Mouse (Mus musculus): ENCODE data around the gene Anapc2.
"Not testable (repeated sequence)": the region's sequence is repeated elsewhere in the genome, so short reads cannot be mapped to it uniquely, and the experiment has no call there.

Anapc2 gene

DNA sequence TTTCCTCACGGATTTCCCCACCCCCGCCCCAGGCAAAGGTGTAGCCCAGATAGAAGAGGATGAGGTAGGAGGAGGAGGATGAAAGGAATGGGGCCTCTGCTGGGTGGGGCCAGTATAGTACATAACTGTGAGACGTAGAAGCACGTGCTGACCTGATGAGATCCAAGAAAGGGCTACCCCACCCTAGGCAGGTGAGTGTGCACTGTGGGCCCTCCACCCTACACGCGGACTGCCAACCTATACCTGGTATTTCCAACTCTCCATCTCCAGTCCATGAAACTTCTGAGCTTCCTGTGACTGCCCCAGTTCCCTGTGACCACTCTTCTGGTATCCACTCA is 30.9 kb upstream of the Anapc2 start:
- no peak for DNase-seq

DNA sequence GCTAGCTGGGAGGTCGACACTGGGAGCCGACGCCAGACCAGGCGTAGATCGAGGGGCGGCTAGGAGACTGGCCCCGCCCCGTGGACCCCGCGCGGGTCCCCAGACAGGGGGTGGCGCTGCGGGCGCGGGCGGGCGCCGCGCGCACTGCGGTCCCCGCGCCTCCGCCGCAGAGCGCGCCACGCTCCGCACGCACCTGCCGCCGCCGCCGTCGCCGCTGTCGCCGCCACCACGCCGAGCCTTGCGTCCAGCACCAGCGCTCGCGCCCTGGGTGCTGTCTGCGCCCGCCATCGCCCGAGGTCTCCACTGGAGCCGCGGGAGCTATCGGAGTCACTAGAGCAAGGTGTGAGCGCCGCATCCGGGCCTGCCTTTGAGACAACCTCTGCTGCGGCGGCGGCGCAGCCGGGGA is 30.2 kb upstream of the Anapc2 start, which contains the start of the genes Rnf208 and Cysrt1:
Gene Rnf208 (plus strand): TSS at position 155 of the 406 bp plus-strand sequence.
Gene Cysrt1 (minus strand): TSS at position 352 of the 406 bp plus-strand sequence.
- no peak for DNase-seq

DNA sequence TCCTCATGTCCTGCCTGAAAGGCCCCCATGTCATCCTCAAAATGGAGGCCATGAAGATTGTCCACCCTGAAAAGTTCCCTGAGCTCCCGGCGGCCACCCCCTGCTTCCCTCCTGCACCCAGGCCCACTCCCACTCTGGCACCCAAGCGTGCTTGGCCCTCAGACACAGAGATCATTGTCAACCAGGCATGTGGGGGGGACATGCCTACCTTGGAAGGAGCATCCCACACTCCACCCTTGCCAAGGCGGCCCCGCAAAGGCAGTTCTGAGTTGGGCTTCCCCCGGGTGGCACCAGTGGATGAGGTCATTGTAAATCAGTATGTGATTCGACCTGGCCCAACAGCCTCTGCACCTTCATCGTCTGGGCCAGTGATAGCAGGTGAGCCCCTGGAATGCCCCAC is 28.9 kb upstream of the Anapc2 start:
- DNase-seq = no peak

DNA sequence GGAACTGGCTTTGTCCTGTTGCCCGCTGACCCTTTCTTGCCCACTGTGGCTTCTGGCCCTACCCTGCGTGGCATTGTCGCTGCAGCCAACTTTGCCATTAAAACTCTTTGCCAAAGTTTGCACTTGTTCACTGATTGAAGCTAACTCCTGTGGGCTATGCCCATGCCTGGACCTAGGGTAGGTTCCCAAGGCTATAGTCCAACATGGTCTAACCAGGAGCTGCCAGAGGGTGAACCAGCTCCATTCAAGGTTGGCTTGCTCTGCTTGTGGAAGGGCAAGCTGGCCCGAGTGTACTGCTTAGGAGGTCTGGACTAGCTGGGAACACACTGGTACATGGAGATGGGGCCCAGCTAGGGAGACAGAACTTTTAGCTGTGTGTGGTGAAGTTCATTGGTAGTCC is 28.1 kb upstream of the Anapc2 start:
- no peak for DNase-seq

DNA sequence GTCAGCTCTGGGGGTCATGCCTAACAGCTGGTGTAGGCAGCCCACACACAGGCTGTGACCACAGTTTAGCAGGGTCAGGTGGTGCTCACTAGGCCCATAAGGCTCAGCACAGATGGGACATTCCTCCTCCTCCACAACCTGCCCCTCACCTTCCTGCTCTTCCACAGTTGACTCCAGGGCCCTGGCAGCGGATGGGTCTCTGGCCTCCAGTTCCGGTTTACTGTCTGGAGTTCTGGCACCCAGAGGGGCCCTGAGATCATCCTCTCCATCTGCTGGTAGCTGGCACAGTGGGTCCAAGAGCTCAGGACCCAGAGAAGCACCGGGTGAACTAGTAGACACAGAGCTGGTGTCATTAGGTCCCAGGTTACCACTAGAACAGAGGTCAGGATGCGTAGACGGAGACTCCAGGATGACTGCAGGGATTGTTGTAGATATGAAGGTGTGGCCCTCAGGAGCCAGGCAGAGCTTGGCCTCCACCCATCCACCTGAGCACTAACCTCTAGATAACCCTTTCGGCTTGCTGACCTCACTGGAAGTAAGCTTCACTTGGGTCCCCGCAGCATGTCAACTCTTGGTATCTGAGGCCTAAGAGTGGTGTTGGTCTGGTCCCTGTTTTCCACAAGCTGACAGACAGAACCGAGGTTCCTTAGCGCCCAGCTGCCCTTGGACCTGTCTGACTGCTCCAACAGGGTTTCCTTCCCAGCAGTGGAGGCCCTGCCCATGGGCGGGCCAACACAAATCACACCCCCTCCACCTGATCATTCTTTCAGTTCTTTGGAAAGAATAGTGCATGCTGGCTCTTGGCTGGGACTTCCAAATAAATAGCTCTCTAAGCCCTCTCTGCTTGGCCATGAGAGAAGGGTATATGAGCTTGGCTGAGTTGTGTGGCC is 25.9 kb upstream of the Anapc2 start, which contains the start of gene AL732309.1:
Gene AL732309.1 (minus strand): TSS at position 681 of the 890 bp plus-strand sequence.
- no peak for DNase-seq

DNA sequence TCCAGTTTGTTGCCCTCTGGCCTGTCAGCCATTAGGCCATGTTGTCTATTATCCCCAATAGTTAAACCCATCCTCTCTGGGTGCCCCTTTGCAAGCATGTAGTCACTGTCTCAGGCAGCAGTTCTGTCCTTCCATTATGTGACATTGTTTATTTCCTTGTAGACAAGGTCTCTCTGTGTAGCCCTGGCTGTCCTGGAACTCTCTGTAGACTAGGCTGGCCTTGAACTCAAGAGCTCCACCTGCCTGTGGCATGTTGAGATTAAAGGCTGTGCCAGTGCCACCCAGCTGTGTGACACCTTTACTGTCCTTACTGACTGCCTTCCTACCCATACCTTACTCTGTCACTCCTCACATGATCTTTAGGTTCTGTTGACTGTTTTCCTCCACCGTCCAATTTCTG is 19.9 kb upstream of the Anapc2 start:
- DNase-seq = no peak

DNA sequence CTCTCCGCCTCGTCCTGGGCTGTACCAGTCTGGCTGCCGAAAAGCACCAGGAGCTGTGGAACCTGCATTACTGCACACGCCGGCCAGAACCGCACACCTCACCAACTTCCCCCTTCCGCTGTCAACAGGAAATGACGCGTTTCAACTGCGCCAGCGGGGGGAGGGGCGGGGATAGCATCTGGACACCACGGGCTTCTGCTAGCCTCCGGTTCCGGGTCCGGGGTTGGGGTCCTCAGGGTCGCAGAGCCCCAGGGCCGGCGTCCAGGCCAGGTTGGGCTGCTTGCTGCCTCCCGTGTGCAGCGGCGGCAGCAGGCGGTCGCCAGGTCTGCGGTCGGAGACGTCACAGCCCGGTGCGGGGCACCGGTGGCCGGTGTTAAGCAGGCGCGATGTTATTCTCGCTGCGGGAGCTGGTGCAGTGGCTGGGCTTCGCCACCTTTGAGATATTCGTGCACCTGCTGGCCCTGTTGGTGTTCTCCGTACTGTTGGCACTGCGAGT is 16.9 kb upstream of the Anapc2 start, which contains the start of gene Tmem203:
Gene Tmem203 (plus strand): TSS at position 156 of the 496 bp plus-strand sequence.
- peak; percentile 78 for DNase-seq

DNA sequence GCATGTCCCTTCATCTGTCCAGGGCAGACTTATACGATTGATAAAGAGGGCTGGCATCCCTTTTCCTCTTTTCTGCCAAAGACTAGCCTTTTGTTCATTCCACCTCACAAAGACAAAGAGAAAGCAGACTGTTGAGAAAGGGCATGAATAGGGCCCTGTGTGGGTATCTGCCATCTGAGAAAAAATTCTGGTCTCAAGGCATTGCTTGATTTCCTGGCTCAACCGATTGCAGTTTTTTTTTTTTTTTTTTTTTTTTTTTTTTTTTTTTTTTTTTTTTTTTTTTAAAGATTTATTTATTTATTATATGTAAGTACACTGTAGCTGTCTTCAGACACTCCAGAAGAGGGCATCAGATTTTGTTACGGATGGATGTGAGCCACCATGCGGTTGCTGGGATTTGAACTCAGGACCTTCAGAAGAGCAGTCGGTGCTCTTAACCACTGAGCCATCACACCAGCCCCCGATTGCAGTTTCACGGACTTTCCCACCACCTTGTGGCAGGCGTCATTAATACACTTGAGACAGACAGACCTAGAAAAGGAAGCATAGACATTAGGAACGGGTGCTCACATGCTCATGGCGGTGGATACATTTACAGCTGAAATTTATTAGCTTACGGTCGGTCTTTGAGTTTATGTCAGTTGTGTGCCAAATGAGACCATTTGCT is 15.7 kb upstream of the Anapc2 start:
- not testable (repeated sequence) for DNase-seq

DNA sequence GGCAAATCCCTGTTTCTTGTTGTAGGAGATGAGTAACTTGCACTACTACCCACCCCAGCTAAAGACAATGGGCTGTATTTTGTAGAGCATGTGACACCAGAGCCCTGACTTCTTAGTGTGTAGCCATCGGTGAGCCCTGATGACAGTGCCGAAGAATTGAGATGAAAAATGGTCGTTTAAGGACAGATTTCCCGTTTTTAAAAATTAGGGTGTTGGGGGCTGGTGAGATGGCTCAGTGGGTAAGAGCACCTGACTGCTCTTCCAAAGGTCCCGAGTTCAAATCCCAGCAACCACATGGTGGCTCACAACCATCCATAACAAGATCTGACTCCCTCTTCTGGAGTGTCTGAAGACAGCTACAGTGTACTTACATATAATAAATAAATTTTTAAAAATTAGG is 15.0 kb upstream of the Anapc2 start:
- not testable (repeated sequence) for DNase-seq

DNA sequence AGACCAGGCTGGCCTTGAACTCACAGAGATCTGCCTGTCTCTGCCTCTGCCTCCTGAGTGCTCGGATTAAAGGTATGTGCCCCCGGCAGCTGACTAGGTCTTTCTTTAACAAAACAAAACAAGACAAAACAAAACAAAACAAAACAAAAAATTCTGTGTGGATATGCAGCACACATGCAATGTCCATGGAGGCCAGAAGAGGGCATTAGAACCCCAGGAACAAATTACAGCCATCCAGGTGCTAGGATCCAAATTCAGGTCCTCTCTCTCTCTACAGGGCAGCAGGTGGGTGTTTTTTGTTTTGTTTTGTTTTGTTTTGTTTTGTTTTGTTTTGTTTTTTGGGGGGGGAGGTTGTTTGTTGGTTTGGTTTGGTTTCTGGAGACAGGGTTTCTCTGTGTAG is 13.4 kb upstream of the Anapc2 start:
- DNase-seq = no peak

DNA sequence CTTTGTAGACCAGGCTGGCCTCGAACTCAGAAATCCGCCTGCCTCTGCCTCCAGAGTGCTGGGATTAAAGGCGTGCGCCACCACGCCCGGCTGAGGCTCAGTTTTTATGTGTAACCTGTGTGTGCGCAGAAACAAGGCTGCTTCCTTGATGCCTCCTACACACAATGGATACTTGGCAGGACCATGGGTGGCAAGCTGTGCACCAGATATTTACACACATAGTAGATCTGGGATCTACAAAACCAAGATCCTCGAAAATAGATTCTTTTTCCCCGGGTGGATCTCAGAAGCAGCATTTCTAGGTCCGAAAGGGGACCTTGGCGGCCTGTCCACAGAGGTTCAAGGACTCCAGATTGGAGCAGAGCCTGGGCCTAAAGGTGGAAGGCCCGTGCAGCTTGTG is 10.4 kb upstream of the Anapc2 start:
- no peak for DNase-seq

DNA sequence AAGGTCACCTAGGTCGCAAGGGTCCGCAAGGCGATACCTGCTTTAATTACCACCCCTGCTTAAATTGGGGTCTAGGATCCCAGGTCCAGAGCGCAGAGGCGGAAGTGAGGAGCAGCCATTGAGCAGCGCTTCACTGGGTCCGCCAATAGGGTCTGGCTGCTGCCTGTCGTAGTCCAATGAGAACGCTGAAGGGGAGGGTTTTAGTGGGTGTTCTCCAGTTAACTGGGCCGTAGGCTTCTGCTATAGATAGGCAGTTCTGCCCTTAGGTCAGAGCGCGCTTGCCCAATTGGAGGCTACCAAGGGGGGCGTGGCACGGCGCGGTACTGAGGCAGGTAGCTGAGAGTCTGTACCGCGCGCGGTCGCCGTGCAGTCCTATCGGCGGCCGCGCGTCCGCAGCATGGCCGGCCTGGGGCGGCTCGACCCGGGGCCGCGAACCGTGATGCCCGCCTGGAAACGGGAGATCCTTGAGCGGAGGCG is 9.9 kb upstream of the Anapc2 start, which contains the start of gene Tprn:
Gene Tprn (plus strand): TSS at position 328 of the 477 bp plus-strand sequence.
- peak; percentile 98 for DNase-seq

DNA sequence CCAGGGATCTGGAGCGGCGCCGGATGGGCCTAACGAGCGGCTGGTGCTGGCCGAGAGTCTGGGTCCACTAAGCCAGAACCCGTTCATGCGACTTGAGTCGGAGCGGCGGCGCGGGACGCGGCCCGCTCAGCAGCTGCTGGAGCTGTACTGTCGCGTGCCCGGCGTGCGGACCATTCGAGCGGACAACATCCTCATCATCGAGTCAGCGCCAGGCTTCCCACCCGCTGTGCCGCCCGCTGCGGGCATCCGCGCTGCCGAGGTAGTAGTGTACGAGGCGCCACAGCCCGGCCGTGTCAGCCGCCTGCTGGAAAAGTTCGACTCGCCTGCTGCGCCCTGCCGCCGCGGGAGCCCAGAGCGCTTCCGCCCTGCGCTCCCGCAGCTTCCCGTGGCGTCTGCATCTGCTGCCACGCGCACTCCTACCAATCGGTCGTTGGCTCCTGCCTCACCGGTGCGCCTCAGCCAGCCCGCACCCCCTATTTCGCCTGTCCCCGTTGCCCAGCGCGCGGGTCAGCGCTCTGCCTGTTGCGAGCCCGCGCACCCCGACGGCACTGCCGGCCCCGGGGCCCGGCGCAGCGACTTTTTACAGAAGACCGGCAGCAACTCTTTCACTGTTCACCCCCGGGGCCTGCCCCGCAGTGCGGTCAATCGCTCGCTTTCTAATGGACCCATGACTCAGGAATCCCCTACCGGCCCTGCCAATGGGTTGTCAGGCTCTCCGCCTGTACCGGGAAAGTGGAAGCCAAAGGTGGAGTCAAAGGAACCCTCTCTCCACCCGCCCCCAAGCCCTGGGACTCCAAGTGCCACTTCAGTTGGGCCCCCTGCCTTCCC is 9.3 kb upstream of the Anapc2 start:
- no peak for DNase-seq

DNA sequence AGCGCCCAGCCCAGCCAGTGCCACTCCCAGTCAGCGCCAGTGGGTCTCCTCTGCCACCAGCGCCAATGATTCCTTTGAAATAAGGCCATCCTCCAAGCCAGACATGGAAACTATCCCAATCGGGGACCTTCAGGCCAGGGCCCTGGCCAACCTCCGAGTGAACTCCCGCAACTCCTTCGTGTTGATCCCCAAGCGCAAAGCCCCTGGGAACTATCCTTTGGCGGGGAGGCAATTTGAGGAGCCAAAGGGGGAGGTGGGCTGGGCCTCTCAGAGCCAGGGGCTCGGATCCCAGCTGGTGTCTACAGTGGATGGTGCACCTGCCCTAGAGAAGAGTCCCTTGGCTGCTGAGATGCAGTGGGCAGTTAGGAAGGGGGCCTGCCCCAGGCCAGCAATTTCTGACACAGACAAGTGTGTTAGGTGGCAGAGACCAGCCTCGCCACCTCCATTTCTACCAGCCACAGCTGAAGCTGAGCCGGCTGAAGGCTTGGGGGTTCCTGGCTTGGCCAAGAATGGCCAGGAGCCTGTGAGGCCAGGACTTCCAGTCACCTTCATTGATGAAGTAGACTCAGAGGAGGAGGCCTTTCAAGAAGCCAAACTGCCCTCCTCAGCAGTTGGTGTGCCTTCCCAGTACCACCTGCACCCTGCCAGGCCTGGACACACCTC is 8.5 kb upstream of the Anapc2 start:
- no peak for DNase-seq

DNA sequence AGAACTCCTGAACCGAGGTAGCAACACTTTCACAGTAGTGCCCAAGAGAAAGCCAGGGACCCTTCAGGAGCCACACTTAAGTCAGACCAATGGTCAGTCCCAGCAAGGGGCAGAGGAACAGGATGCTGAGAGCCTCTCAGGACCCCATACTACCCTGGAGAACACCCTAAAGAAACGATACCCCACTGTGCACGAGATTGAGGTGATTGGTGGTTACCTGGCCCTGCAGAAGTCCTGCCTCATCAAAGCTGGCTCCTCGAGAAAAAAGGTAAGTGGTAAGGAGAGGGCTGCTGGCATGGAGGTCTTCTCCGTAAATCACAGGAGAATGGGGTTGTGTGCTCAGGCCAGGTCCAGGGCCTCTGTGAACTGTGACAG is 8.0 kb upstream of the Anapc2 start:
- no peak for DNase-seq

DNA sequence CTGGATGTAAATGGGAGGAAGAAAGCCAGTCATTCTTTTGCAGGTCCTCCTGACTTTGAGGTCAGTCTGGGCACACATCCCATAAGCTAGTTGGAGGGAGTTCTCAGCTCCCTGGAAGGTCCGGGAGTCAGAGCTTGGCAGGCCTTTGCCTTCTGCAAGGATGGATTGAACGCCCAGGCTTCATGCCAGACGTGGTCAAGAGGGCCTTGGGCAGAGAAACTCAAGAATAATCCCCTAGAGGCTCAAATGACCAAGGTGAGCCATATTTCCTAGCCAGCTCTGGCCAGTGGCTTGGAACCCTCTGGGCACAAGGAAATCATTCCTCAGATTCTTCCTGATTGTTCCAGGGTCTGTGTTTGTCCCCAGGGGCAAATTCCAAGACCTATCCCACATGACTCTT is 7.4 kb upstream of the Anapc2 start:
- peak; percentile 91 for DNase-seq

DNA sequence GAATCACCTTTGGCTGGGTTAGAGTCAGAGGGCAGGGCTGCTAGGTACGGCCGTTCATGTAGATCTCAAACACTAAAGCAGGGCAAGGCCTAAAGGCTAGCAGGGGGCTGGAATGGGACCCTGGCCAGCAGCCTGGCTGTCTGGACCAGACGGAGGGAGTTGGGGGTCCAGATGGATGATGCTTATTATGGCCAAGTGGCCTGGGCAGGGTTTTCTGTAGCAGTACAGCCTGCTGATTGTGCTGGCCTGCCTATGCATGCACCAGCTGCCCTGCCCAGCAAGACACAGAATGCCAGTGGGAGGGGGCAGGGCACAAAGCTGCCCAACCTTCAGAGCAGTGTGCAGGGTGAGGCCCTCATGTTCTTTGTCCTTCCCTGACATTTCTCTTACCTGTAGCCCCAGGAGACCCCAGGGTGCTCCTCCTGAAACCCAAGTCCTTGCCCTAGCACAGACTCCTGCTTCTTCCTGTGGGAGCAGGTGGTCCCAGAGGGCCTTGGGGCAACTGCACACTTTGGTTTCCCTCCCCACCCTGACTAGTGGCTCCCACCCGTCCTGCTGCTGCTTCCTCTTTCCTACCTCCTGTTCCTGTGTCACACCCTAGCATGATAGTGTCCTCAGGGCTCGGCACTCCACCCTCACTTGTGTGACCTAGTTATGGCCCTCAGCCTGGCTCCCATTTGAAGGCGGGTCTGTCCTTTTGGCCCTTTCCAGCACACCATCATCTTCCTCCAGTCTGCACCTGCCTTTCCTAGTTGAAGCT is 6.2 kb upstream of the Anapc2 start:
- no peak for DNase-seq

DNA sequence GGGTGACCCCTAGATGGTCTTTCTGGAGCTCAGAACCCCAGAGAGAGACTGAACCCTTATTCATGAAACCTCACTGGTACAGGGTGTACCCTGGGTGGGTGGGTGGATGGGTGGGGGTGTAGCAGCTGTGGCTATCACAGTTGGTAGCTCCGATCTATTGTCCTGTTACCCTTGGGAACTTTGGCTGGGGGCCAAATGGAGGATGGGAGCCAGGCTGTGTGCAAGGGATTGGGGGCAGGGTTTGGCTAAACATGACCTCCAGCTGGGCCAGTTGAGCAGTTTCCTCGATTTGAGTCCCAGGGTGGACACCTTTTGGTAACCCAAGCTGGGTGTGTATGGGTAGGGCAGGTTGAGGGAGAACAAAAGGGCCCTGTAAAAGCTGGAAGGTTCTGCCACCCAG is 5.6 kb upstream of the Anapc2 start:
- peak; percentile 71 for DNase-seq

DNA sequence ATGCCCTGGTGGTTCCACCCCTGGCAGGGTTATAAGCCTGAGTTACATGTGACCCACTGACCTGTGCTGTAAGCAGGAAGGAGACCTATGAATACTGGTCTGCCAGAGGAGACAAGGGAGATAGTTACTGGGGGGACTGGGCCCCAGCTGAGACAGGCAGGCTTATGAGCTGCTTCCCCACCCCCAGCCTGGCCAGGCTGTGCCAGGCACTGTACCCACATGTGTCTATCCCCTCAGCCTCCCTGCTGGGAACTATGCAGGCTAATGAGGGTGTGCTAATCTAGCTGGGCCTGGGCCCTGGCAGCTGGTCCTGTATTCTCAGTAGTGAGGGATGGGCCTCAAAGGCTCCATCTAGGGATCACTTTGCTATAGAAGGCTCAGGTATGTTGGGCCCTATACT is 5.0 kb upstream of the Anapc2 start:
- DNase-seq = no peak

DNA sequence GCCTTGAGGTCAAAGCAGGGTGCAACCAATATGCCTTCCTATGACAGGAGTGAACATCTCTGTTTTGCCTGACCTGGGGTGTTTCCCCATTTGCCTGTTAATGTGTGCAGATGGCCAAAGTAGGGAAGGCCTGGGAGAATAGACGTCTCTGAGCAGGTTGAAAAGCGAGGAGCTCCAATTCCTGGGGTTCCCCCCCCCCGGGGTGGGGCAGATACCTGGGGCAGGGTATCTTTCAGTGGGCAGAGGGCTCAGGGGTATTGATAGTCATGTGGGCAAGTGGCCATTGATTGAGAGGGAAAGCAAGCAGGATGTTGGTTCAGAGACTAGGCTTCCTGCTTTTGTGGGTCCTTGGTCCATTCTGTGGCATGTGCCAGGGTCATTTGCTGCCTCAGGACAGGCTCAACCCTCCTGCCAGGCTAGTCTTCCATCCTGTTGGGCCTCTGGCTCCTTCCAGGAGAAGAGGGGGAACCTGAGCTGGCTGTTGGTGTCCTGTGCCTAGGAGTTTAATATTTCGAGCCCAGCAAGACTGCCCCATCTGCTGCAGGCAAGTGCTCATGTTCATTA is 4.5 kb upstream of the Anapc2 start:
- DNase-seq = no peak

DNA sequence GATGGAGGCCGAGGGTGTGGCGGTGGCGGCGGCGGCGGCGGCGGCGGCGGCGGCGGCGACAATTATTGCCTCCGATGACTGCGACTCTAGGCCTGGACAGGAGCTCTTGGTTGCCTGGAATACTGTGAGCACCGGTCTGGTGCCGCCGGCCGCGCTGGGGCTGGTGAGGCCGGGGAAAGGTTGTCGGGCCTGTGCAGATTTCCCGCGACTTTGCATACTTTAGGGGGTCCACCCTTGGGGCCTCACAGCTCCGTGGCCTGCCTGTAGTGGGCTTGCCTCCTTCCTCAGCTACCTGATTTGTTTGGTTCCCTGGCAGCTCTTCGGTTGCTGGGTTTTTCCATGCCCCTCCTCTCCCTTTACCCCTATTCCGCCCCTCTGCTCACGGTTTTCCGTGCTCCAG is 237 bp downstream of the Anapc2 start:
- DNase-seq = no peak

Measured in kidney, adult 11 months (tissue).